ENCODE assay signal across 8 mouse cellular contexts in the genomic region with DNA sequence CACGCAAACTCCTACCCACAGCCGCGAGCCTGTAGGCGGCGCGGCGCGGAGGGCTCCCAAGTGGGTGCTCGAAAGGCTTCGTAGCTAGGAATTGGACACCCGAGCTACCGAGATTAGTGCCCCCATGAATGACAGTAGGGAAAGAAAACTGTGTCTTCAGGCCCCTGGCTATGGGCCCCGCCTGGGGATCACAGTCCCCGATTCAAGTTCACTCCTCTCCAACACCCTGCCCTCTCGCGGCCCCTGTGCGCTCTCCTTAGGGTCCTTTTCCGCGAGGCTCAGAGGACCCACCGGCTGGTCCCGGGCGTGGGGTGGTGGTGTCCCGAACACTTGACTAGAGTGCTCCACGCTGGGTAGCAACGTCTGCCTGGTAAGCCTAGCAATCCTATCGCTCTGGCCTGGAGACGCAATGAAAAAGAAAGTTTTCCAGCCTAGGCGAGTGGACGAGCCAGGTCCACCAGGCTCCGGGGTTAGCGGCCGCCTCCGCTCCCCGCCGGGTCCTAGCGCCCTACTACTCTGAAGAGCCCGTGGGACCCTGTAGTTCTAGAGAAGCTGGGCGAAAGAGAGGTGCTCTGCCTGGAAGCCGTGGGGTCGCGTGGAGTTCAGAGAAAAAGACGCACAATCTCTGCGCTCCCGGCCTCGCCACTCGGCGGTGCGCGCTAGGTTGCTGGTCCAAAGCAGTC. TPM values are rescaled to one million over a fixed set of nuclear protein-coding genes. Genes with fewer than 3 reads are reported as not detected.
A peak's percentile ranks its signal among the peaks of the same experiment; 100 is the strongest.
DNase-seq lines count a peak whose midpoint lies in the region; ATAC-seq and TF ChIP-seq lines count a peak whose summit lies in the region.

No protein-coding gene starts in this region.

- DNase-seq in Patski (ENCODE audit: low read depth, low spot score): peak; percentile 38
- peak; percentile 69 to 71 for DNase-seq in cerebellum, postnatal 14 days
- DNase-seq in gastrocnemius, adult 18-20 months (ENCODE audit: low spot score): peak; percentile 73
- DNase-seq in layer of hippocampus, postnatal 36 days: peak; percentile 67 to 73
- DNase-seq in lung, postnatal 25 days (ENCODE audit: low spot score): peak; percentile 81
- DNase-seq in retina, adult 2 months (ENCODE audit: low read depth, low spot score): peak; percentile 11
- peak; percentile 72 for DNase-seq in urinary bladder, adult 2 months (ENCODE audit: low spot score)

- peaks cover 35% of the 10 kb centered on the region for H3K4me1 ChIP-seq in hindbrain, embryonic 13.5 days (replicated peaks)

- H3K27ac ChIP-seq in hindbrain, embryonic 13.5 days: peak overlapping the region; percentile 23; the same call in 1 of the 2 replicates

- H3K9me3 ChIP-seq in hindbrain, embryonic 13.5 days: no peaks in the 10 kb centered on the region

- H3K27me3 ChIP-seq in Patski: no peaks in the 10 kb centered on the region
- H3K27me3 ChIP-seq in hindbrain, embryonic 13.5 days: peaks cover 86% of the 10 kb centered on the region

- in situ Hi-C loops in Patski (cut with MboI; ENCODE audit: low pct_unique_long_range_greater_than_20kb): loop anchor here (5.0 kb wide), 1 partner anchor 66 kb away; no protein-coding TSS in a partner anchor

- TF ChIP-seq CTCF in Patski (IDR thresholded peaks at IDR 0.05): no peak

- H3K9ac ChIP-seq in hindbrain, embryonic 13.5 days: peak overlapping the region; percentile 73

- under 1% methylated on average over 49 of the region's 49 CpGs for WGBS in hindbrain, embryonic 13.5 days

- H3K36me3 ChIP-seq in hindbrain, embryonic 13.5 days: no peaks in the 10 kb centered on the region

- H3K4me3 ChIP-seq in hindbrain, embryonic 13.5 days: peak overlapping the region; percentile 53

- peak; percentile 69 for ATAC-seq in Patski
- ATAC-seq in hindbrain, embryonic 13.5 days (ENCODE audit: low FRiP score): peak; percentile 46

- POLR2A ChIA-PET in Patski (lab: Charles Lee): interaction anchor here (0.7 to 2.9 kb wide), 5 partner anchors 11 to 91 kb away, joined by 3 to 16 read pairs (median 5); no protein-coding TSS in a partner anchor

- CTCF ChIA-PET in Patski (lab: Charles Lee): interaction anchor here (0.6 to 6.3 kb wide), 13 partner anchors 10 to 96 kb away, joined by 3 to 69 read pairs (median 4); no protein-coding TSS in a partner anchor

- peak overlapping the region; percentile 97 for H3K4me2 ChIP-seq in hindbrain, embryonic 13.5 days

RNA-seq across cellular contexts. Expression of a gene that starts 0.9 kb away (rescaled TPM):
- polyA plus RNA-seq in Patski (2021): 12.8 TPM
- 1 to 10 TPM; 3.6 to 6.7 TPM for total RNA-seq in gastrocnemius, adult 18-20 months (2021)
- polyA plus RNA-seq in hindbrain, embryonic 13.5 days (2015; fragmentation: Nextera tagmentation; extraction: Ambion mirVana): 0.47 and 0.60 TPM in 2 replicates
- 10 to 100 TPM; 15.4 to 17.3 TPM for total RNA-seq in layer of hippocampus, postnatal 36 days (2021)
- 28.5 and 31.0 TPM in 2 replicates for polyA plus RNA-seq in urinary bladder, adult 2 months (2012; rRNA removed)

Comparison
In these comparisons a context has a peak if more than half of its experiments do, and no peak if none do; other contexts are left out.
1. Peak in every context shown above with its lines: DNase-seq, ATAC-seq, H3K4me3 ChIP-seq and H3K27ac ChIP-seq.
2. DNase-seq: peak in every context shown above with its lines; median percentile 81 in lung, postnatal 25 days; 73 in gastrocnemius, adult 18-20 months; 72 in urinary bladder, adult 2 months; 70 in cerebellum, postnatal 14 days; 70 in layer of hippocampus, postnatal 36 days; 38 in Patski; 11 in retina, adult 2 months.